16 mouse cellular contexts compared by ENCODE assay signal in the genomic region with DNA sequence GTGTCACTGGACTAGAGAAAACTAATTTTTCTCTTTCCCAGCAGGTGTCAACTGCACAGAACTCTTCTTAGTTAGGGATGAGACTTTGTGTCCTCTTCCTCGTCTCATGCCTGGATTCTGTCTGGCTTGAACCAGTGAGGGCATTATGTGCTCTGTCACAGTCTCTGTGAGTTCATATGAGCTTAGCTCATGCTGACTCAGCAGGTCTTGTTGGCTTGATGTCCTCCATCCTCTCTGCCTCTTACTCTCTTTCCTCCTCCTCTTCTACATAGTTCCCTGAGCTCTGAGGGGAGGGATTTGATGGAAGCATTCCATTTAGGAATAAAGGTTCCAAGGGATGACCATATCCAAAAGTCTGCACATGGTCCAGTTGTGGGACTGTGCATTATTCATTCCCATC.
"Had no signal": no experiment of that assay in that cellular context is flagged by ENCODE, and none has a peak within 500 bp of the region (broad histone marks: within the 10 kb centered on the region; RNA-seq: fewer than 3 reads in every experiment).

No protein-coding gene starts in this region.

- H3K27ac ChIP-seq: neural tube, embryonic 13.5 days; neural tube, embryonic 15.5 days; stomach, embryonic 15.5 days; stomach, postnatal 0 days had no signal

- H3K27me3 ChIP-seq: neural tube, embryonic 13.5 days; neural tube, embryonic 15.5 days; stomach, embryonic 15.5 days had no signal

- H3K4me1 ChIP-seq: neural tube, embryonic 13.5 days; neural tube, embryonic 15.5 days; stomach, embryonic 15.5 days had no signal

- H3K9ac ChIP-seq: neural tube, embryonic 13.5 days; neural tube, embryonic 15.5 days; stomach, embryonic 15.5 days had no signal

- H3K4me2 ChIP-seq: neural tube, embryonic 13.5 days; neural tube, embryonic 15.5 days; stomach, embryonic 15.5 days had no signal

- H3K9me3 ChIP-seq: neural tube, embryonic 13.5 days; neural tube, embryonic 15.5 days; stomach, embryonic 15.5 days had no signal

- H3K4me3 ChIP-seq: neural tube, embryonic 13.5 days; neural tube, embryonic 15.5 days; stomach, embryonic 15.5 days had no signal

- DNase-seq: retina, postnatal 1 day; right cerebral cortex, adult 18-20 months; right cerebral cortex, postnatal 14 days; right cerebral cortex, postnatal 25 days; right cerebral cortex, postnatal 4 days; spleen, adult 18-20 months; thymus, adult 18-20 months; thymus, adult 2 months; thymus, postnatal 14 days; thymus, postnatal 25 days; thymus, postnatal 36 days; thymus, postnatal 4 days had no signal

- H3K36me3 ChIP-seq: neural tube, embryonic 13.5 days; neural tube, embryonic 15.5 days; stomach, embryonic 15.5 days had no signal
